Mouse (Mus musculus) G1E (cell line): Measurements from ENCODE around the gene Gpx4.

Experiments used
- CTCF ChIP-seq: IDR thresholded peaks from 2 replicates; pipeline ENCODE4 v1.5.1; 2012; ENCODE audit warnings: low read depth, low read length, inconsistent platforms, mixed read lengths
- GATA1 ChIP-seq: IDR thresholded peaks from 2 replicates; pipeline ENCODE4 v1.6.1; 2012; ENCODE audit warnings: borderline replicate concordance, low read length, inconsistent platforms, mixed read lengths
- TAL1 ChIP-seq: conservative IDR thresholded peaks from 2 replicates; pipeline ENCODE4 v1.6.1; 2012; ENCODE audit warnings: low read depth, low read length, inconsistent platforms, mixed read lengths

DNA sequence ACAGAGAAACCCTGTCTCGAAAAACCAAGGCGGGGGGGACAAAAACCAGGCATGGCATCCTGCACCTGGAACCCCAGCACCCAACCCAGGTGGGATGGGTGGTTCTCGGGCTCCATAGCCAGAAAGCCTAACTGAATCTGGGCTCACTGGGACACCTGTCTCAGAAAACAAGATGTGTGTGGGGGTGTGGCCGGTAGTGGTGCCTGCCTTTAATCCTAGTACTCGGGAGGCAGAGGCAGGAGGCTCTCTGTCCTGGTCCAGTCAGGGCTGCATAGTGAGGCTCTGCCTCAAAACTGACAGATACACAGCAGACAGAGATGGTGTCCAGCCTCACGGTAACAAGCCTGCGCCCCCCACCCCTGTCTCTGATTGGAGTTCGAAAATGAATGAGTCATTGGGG is 24.2 kb upstream of the Gpx4 start:
- TF ChIP-seq GATA1 (no peak), CTCF (no peak), TAL1 (no peak)
